Mouse (Mus musculus): ENCODE results near the gene Hnrnpd. TPM values are rescaled to one million over a fixed set of nuclear protein-coding genes. Genes with fewer than 3 reads are reported as not detected.

The Hnrnpd gene
- total RNA-seq, 1 experiment from 2014 or later, result 121 TPM

DNA sequence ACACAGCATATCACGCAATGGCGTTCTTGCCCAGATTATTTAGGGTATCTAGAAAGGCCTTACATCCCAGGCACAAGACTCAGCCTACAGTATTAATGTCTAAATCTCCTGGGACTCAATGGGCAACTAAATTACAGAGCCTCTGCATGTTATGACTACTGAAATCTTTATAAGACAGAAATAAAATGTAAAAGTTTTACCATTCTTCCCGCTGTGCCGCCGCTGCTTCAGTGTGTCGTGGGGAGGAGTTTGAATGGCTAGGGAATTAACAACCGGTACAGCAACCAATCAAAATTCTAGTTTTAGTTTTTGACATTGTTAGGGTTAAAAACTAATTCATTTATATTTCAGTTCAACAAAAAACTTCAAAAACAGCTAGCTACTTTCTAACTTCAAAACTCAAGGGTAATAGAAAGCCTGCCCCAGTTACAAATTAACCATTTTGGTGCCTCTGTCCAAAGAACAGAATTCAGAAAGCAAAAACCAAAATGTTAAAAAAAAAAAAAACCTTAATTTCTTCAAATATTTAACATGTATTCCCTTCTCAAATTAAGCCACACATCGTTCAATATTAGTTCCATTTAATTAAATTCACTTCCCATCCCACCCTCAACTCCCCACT, 2.3 kb downstream of the Hnrnpd start:
- no peak for ATAC-seq (replicated peaks in 1 of 2; ENCODE audit: insufficient read depth in 1 of 2, low FRiP score in 2 of 2, low TSS enrichment in 1 of 2, low read depth in 1 of 2, poor library complexity in 2 of 2, severe bottlenecking in 2 of 2)

DNA sequence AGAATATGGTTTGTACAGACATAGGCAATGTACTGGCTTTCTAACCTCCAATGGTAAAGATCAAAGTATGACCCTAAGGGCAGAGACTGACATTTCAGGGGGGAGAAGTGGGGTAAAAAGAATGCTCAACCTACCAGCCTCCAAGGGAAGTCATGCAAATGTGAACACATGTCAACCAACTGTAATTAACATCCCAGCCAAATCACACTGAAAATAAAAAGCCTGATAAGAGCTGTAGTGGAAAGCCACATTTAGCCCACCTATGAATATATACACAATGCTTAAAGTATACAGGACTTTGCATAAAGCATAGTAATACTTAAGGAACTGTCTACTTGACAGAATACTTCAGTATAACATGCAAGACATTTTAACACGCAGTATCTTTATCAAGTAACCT, 3.0 kb downstream of the Hnrnpd start:
- ATAC-seq (replicated peaks in 1 of 2; ENCODE audit: insufficient read depth in 1 of 2, low FRiP score in 2 of 2, low TSS enrichment in 1 of 2, low read depth in 1 of 2, poor library complexity in 2 of 2, severe bottlenecking in 2 of 2), result no peak

DNA sequence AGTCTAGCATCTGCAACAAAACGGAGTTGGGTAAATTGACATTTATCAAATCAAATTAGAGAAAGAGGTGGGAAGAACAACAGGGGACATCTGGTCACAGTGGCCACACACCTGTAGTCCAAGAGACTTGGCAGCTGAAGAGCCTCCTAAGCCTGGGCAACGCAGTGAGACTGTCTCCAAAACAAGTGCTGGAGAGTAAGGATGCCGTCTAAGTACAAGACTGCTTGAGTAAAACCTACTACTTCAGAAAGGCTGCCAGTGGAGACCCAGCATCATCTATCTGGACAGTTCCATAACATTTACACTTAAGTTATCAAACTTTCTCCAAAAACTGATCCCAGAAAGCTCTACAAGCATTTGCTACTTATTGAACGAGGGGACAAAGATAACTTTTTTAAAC, 3.7 kb downstream of the Hnrnpd start:
- ATAC-seq (replicated peaks in 1 of 2; ENCODE audit: insufficient read depth in 1 of 2, low FRiP score in 2 of 2, low TSS enrichment in 1 of 2, low read depth in 1 of 2, poor library complexity in 2 of 2, severe bottlenecking in 2 of 2), result no peak

DNA sequence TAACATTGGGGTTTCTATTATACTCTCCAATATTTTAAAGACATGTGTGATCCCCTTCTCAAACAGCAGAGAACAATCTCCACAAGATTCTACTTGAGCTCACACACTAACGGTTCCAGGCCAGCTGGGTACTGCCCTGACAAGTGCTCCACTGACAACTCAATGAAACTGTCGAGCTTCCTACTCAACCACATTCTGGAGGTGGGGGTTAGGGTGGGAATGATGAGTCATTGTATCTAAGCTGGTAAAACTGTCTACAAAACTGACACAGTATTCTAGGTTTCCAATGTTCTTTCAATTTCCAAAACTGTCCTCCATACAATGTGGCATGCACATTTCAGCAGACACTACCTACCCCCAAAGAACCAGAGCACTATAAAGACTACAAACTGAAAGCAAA, 4.8 kb downstream of the Hnrnpd start:
- peak; percentile 29 to 33; a peak in 3 of 4 replicates for ATAC-seq (replicated peaks in 1 of 2; ENCODE audit: insufficient read depth in 1 of 2, low FRiP score in 2 of 2, low TSS enrichment in 1 of 2, low read depth in 1 of 2, poor library complexity in 2 of 2, severe bottlenecking in 2 of 2)

DNA sequence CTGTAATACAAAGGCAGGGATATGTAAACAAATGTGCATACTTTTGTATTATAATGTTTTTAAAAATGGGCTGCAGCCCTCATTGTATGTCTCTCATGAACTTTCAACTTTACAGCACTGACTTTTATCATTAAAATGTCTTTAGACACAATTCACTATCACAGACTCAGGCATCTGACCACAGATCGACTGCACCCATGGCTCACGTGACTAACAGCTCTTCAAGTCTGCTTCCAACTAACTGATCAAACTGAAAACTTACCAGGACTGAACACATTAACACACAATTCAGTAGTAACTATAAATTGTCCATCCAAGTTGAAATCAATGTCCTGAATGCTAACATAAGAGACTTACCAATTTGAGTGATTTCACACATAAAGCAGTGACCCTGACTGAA, 18.8 kb downstream of the Hnrnpd start:
- no peak; a peak in 1 of 4 replicates for ATAC-seq (replicated peaks in 1 of 2; ENCODE audit: insufficient read depth in 1 of 2, low FRiP score in 2 of 2, low TSS enrichment in 1 of 2, low read depth in 1 of 2, poor library complexity in 2 of 2, severe bottlenecking in 2 of 2)

DNA sequence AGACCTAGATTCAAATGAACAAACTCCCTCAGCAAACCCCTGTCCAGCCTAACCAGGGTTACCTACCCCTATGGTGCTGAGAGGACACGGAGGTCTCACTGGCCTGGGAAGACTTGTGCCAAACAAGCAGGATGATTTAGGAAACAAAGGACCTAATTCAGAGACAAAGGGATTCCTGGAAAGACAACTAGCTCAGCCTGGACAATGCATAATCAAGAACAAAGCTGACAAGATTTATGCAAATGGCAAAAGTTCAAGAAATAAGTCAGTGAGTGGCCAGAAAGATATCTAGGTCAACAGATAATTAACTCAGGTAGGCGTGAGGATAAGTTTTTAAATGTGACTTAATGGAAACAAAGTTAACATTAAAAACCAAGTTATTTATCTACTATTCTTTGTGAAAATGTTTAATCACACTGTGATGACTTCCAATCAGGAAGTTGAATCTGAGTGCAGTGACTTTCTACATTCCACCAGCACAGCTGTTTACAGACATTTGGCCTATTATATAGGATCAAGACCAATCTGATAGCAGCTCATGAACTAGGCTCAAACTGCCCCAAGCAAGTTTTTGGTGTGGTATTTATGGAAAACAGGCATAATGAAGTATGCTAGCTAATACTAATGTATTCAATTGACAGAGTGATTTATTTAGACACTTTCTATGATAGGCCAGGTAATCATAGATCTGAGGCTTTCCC, 19.4 kb downstream of the Hnrnpd start:
- ATAC-seq (replicated peaks in 1 of 2; ENCODE audit: insufficient read depth in 1 of 2, low FRiP score in 2 of 2, low TSS enrichment in 1 of 2, low read depth in 1 of 2, poor library complexity in 2 of 2, severe bottlenecking in 2 of 2), result no peak

DNA sequence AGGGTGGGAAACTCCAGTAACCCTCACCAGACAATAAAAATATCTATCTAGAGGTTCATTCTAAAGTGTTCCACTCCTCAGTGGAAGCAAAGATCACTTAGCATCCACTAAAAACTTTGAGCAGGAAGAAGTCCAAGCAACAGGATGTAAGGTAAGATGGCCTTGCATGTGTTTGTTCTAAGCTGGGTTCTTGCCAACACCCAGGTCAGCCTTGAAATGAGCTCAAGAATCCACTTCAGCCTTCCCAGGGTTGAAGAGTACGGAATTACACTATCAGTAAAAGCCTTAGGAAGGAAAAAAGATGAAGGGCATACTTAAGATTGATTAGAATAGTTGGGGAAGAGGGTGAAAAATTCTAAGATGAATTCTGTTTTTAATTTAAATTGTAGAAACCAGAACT, 20.1 kb downstream of the Hnrnpd start:
- no peak for ATAC-seq (replicated peaks in 1 of 2; ENCODE audit: insufficient read depth in 1 of 2, low FRiP score in 2 of 2, low TSS enrichment in 1 of 2, low read depth in 1 of 2, poor library complexity in 2 of 2, severe bottlenecking in 2 of 2)

DNA sequence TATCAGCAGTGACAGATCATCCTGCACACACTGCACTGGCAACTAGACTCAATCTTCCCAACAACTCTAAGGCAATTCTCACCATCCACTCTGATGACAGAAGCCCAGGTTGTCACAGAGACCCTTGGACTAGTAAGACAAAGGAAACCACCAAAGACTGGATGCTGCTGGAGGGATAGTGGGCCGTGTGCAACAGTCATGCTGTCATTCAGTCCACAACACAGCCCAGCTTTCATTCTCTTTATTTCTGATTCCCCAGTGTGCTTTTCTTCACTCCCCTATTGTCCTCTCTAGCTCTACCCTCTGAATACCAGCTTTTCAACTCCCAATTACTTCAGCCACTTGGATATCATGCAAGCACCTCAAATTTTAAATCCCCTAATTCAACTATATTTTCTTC, 24.9 kb downstream of the Hnrnpd start:
- ATAC-seq (replicated peaks in 1 of 2; ENCODE audit: insufficient read depth in 1 of 2, low FRiP score in 2 of 2, low TSS enrichment in 1 of 2, low read depth in 1 of 2, poor library complexity in 2 of 2, severe bottlenecking in 2 of 2), result no peak

DNA sequence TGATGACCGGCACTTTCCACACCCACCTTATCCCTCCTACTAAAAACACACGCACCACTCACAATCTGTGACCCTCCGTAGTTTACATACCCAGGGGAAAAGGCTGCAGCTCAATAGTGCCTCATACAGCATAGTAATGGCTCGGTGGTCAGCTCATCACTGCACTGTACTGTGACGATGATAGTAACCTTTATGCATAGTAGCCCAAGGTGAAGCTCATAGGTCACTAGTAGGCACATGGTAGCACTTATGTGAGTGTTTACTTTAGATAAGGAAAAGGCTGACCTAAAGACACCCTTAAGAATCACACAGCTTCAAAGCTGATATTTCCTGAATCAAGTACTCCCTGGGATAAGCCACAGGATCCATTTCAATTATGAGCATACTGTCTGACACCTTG, 26.2 kb downstream of the Hnrnpd start:
- no peak for ATAC-seq (replicated peaks in 1 of 2; ENCODE audit: insufficient read depth in 1 of 2, low FRiP score in 2 of 2, low TSS enrichment in 1 of 2, low read depth in 1 of 2, poor library complexity in 2 of 2, severe bottlenecking in 2 of 2)

DNA sequence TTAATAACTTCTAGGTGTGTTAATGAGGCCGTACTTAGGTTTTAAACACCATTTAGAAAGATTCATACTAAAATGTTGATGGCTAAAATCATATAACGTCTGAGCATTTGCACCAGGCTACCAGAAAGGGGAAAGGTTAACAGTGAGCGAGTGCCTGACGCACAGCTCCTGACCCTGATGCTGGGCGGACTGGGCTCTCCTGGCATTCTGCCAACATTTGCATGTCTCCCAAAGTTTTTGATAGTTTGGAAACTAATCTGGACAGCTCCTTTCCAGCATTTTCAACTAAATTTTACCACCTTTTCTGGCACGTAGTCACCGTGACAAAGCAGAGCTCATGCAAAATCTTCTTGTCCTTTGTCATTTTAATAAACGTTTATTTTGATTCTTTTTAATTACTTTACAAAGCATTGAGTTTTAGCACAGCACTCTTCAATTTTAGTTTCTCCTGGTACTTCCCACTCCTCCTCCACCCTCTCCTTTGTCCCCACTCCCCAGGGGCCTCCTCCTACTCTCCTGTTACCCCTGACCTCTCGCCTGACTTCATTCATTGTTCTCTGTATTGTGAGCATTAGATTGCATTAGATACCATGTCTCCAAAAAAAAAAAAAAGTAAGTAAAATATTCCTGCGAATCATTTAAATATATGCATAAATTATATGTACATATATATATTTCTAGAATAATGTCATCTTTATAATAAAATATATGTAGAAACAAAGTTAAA, 36.8 kb downstream of the Hnrnpd start:
- ATAC-seq (replicated peaks in 1 of 2; ENCODE audit: insufficient read depth in 1 of 2, low FRiP score in 2 of 2, low TSS enrichment in 1 of 2, low read depth in 1 of 2, poor library complexity in 2 of 2, severe bottlenecking in 2 of 2), result no peak

DNA sequence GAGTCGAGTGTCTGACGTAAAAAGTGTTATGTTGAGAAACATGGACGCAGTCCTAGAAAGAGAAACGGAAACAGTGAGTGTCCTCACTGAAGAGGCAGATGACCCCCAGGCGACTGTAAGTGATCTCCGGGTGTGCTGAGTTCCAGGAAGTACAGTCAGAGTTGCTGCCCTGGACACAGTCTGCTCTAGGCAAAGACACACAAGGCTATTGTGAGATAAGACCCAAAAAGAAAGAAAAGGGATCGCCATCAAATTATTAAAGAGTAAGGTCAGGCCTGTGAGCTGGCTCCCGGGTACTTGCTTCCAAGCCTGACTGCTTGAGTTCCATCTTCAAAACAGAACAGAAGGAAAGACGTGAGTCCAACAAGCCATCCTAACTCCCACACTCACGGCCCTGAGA, 37.5 kb downstream of the Hnrnpd start:
- ATAC-seq (replicated peaks in 1 of 2; ENCODE audit: insufficient read depth in 1 of 2, low FRiP score in 2 of 2, low TSS enrichment in 1 of 2, low read depth in 1 of 2, poor library complexity in 2 of 2, severe bottlenecking in 2 of 2), result no peak

DNA sequence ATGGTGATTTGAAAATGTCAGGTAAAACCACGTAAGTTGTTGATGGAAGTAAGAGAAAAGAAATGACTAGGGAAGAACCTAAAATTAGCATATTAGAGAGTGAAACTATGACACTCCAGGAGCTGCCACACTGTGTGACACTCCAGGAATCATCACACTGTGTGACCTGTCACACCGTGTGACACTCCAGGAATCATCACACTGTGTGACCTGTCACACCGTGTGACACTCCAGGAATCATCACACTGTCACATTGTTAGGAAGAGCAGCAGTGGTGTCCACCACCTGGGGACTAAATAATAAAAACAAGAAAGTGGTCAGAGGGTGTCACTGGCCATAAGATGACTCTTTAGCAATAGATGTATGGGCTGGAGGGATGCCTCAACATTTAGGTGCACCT, 39.3 kb downstream of the Hnrnpd start:
- no peak for ATAC-seq (replicated peaks in 1 of 2; ENCODE audit: insufficient read depth in 1 of 2, low FRiP score in 2 of 2, low TSS enrichment in 1 of 2, low read depth in 1 of 2, poor library complexity in 2 of 2, severe bottlenecking in 2 of 2)

DNA sequence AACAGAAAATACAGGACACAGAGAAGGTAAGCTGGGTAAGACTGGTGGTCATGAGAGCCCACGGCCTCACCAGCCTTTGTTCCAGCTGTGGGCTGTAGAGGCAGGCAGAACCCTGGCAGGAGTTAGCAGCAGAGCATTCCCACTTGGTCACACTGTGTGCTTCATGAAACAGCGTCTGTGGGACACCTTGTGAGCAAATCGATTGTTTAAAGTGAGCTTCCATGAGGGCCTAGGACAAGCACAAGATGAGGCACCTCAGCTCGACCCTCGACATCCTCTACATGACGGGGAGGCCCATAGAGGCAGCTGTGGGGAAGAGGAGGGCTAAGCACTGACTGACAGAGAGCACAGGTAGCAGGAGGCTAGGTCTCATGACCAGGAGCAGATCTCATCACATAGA, 46.8 kb downstream of the Hnrnpd start:
- no peak for ATAC-seq (replicated peaks in 1 of 2; ENCODE audit: insufficient read depth in 1 of 2, low FRiP score in 2 of 2, low TSS enrichment in 1 of 2, low read depth in 1 of 2, poor library complexity in 2 of 2, severe bottlenecking in 2 of 2)

DNA sequence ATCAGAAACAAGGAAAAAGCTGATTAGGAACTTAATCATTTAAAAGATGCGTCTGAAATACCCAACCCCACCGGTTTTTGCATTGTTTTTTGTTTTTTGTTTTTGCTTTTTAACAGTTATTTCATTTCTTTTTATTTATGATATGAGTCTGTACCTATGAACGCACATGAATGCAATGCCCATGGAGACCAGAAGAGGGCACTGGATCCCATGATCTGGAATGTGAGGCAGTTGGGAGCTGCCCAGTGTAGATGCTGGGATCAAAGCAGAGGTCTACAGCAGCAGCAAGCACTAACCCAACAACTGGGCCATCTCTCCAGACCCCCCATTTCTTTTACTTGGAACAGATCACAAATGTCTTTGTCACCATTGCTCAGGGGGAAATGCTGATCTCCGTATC, 50.8 kb downstream of the Hnrnpd start:
- peak; percentile 37 to 64; a peak in 3 of 4 replicates for ATAC-seq (replicated peaks in 1 of 2; ENCODE audit: insufficient read depth in 1 of 2, low FRiP score in 2 of 2, low TSS enrichment in 1 of 2, low read depth in 1 of 2, poor library complexity in 2 of 2, severe bottlenecking in 2 of 2)

DNA sequence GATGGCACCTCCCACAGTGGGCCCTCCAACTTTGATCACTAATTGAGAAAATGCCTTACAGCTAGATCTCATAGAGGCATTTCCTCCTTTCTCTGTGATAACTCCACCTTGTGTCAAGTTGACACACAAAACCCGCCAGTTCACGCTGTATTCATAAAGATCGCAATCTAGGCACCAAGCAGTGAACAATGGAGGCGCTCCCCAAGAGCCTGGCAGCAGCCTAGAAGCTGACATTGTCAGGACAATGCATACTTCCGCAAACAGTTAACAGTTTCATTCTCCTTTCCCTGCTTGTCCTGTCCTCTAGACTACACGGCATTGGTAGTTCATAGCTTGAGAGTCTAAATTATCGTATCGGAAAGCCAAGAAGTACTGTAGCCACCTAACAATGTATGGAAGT, 56.7 kb downstream of the Hnrnpd start:
- no peak for ATAC-seq (replicated peaks in 1 of 2; ENCODE audit: insufficient read depth in 1 of 2, low FRiP score in 2 of 2, low TSS enrichment in 1 of 2, low read depth in 1 of 2, poor library complexity in 2 of 2, severe bottlenecking in 2 of 2)

DNA sequence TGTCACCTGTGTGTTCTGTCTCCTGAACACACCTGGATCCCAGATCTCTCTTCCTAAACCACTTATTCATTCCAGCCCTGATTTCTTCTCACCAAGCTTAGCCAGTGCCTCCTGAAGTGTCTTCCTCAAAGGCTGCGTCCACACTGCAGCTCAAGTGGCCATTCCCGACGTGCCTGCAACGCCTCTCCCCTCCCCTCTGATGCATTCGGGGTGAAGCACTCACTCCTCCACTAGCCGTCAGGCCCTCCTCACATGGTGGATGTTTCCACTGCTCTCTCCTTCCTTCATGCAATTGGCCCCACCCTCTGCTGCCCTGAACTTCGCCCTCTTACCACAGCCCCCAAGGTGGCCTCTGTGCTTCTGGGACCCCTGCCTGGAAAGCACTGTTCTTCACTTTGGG, 63.2 kb downstream of the Hnrnpd start:
- no peak for ATAC-seq (replicated peaks in 1 of 2; ENCODE audit: insufficient read depth in 1 of 2, low FRiP score in 2 of 2, low TSS enrichment in 1 of 2, low read depth in 1 of 2, poor library complexity in 2 of 2, severe bottlenecking in 2 of 2)

DNA sequence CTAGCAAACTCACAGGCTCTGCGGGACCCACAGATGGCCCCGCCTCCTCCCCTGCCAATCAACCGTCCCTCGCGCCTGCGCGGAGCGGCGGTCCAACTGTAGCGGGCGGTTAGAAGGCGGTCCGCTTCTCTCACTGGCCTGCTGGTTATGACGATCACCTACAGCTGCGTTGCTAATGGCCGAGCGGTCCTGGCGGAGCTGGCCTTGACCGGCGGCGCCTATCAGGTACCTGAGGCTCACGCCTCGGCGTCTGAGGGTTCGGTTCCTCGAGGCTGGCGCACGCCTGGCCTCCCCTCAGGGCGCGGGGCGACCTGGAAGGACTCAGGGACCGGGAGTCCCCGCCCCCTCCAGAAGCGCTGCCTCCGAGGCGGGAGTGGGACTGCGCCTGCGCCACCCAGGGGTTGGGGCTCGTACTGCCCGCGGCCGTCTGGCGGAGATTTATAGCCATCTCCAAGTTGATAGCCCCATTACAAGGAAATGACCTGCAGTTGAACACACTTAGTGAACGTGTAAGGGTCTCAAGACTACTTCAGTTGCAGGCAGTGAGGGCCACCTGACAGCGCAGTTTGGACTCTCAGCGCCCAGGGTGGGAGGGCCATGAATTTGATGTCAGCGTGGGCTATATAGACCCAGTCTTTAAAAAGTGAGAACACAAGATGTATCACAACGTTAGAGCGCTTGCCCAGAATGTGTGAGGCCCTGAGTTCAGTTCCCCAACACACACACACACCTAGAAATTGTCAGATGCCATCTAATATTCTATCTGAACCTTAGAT, 72.4 kb downstream of the Hnrnpd start, which contains the start of gene Vamp9:
TSS of gene Vamp9 (plus strand) at position 74 of the 776 bp plus-strand sequence.
- peak; percentile 97 to 99 for ATAC-seq (replicated peaks in 1 of 2; ENCODE audit: insufficient read depth in 1 of 2, low FRiP score in 2 of 2, low TSS enrichment in 1 of 2, low read depth in 1 of 2, poor library complexity in 2 of 2, severe bottlenecking in 2 of 2)
